Mouse (Mus musculus) T-helper 17 cell (primary cell): ENCODE measurements around the gene Usp1.
"Not testable (repeated sequence)": the region's sequence is repeated elsewhere in the genome, so short reads cannot be mapped to it uniquely, and the experiment has no call there.

Experiments
- in situ Hi-C, 2 experiments: fragments of 300-600 bp; cut with MboI, MseI; formaldehyde crosslinking; loops; 1 replicate in 1 of 2; 2 replicates in 1 of 2; pipeline ENCODE4 v1.15.1; 2025; ENCODE audit warnings: high pct_unique_total_duplicates in 2 of 2

The Usp1 gene

DNA sequence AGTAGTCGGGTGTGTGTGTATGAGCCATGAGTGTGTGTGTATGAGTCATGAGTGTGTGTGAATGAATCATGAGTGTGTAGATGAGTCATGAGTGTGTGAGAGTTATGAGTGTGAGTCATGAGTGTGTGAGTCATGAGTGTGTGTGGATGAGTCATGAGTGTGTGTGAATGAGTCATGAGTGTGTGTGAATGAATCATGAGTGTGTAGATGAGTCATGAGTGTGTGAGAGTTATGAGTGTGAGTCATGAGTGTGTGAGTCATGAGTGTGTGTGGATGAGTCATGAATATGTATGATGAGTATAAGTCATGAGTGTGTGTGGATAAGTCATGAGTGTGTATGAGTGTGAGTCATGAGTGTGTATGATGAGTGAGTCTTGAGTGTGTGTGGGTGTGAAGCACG is 54.7 kb downstream of the Usp1 start:
- in situ Hi-C loops, result not testable (repeated sequence)

DNA sequence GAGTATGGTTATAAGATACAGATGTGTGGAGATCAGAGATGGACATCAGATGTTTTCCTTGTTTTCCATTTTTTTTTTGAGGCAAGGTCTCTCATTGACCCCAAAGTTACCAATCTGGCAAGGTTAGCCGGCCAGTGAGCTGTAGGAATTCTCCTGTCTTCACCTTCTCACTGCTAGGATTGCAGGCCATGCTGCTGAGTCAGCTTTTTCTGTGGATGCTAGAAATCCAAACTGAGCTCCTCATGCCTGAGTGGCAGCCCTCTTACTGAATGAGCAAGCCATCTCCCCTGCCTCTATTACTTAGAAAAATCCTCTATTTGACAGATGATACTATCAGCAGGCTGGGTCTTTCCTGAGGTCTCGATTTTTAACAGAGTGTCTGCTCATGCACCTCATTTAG is 55.1 kb downstream of the Usp1 start:
- in situ Hi-C loops, result no loop called here

DNA sequence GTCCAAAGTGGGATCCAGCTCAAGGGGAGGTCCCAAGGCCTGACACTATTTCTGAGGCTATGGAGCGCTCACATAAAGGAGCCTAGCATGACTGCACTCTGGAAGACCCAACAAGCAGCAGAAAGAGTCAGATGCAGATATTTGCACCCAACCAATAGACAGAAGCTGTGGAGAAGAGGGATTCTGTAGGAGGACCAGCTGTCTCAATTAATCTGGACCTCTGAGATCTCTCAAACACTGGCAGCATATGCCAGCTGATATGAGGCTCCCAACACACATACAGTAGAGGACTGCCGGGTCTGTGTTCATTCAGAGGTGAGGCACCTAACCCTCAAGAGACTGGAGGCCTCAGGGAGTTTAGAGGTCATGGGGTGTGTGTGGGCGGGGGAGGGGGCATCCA is 56.4 kb downstream of the Usp1 start:
- in situ Hi-C loops, result not testable (repeated sequence)

DNA sequence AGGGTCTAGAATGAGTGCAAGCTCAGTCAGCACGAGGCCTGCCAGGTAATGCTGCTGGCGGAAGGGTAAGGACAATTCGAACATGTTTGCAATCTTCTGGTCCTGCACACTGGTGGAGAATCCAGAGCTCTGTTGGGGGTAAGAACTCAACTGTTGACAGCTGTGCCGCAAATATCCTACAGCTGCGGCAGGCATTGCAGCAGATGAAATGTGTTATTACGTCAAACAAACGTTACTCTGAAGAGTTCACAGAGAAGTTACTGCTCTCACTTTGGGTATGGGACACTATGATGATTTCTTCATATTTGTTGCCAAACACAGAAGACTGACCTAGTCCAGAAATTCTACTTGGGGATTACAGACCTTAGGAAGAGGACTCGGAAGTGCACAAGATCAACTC is 61.1 kb downstream of the Usp1 start:
- in situ Hi-C loops, result no loop called here
